Mouse (Mus musculus) lung, embryonic 14.5 days (tissue): ENCODE data around the gene Lix1l. TPM values are rescaled to one million over a fixed set of nuclear protein-coding genes. Genes with fewer than 3 reads are reported as not detected.

Source experiments
- ATAC-seq: fragments of 200-750 bp; cut with Nextera tagmentation; 2 replicates; pipeline ENCODE4 v1.8.0; 2017; ENCODE audit warnings: mild to moderate bottlenecking, moderate TSS enrichment, moderate library complexity; ENCODE audit not compliant: insufficient read depth
- DNase-seq: peaks from one replicate; pipeline ENCODE4 v3.0.0-alpha.2; 2015
- H3K27ac ChIP-seq: fragments of 300-500 bp; sonication (generic); 2 replicates; pipeline ENCODE4 v1.5.1; 2014; ENCODE audit warnings: low read depth, mild to moderate bottlenecking, moderate library complexity
- H3K27me3 ChIP-seq: fragments of 300-500 bp; sonication (generic); 2 replicates; pipeline ENCODE4 v1.6.1; 2014; ENCODE audit warnings: low read length, control low read depth; ENCODE audit not compliant: insufficient read depth
- H3K36me3 ChIP-seq: fragments of 300-500 bp; sonication (generic); 2 replicates; pipeline ENCODE4 v1.6.1; 2014; ENCODE audit warnings: control low read depth; ENCODE audit not compliant: insufficient read depth
- H3K4me1 ChIP-seq: fragments of 300-500 bp; sonication (generic); 2 replicates; pipeline ENCODE4 v1.6.1; 2014; ENCODE audit warnings: antibody characterized with exemption, control low read depth; ENCODE audit not compliant: insufficient read depth
- H3K4me2 ChIP-seq: fragments of 300-500 bp; sonication (generic); 2 replicates; pipeline ENCODE4 v1.6.1; 2014; ENCODE audit warnings: mild to moderate bottlenecking
- H3K4me3 ChIP-seq: fragments of 300-500 bp; sonication (generic); 2 replicates; pipeline ENCODE4 v1.5.1; 2014; ENCODE audit warnings: low read depth, low read length
- H3K9ac ChIP-seq: fragments of 300-500 bp; sonication (generic); 2 replicates; pipeline ENCODE4 v1.6.1; 2014
- H3K9me3 ChIP-seq: fragments of 300-500 bp; sonication (generic); 2 replicates; pipeline ENCODE4 v1.6.1; 2016; ENCODE audit warnings: low read depth, low read length, control low read depth
- CTCF ChIP-seq: IDR thresholded peaks from 2 replicates; pipeline ENCODE4 v1.5.1; 2016; ENCODE audit warnings: antibody characterized with exemption, low read depth
- WGBS: fragments of 180-500 bp; shearing (Covaris S2); extraction: QIAGEN DNeasy Blood & Tissue Kit; methylation state at CpG from one replicate; pipeline ENCODE4 v1.1.7; 2014; 5-methylcytosine and 5-hydroxymethylcytosine counted together
- polyA plus RNA-seq: library from polyadenylated mRNA; unstranded; fragments of >200 nt; fragmentation: Nextera tagmentation; extraction: Ambion mirVana; gene quantifications from 2 replicates; pipeline ENCODE4 v1.2.1, GENCODE M21; 2014

The Lix1l gene
- polyA plus RNA-seq, 1 experiment from 2014 or later = 7.9 TPM

- no peak for ATAC-seq
- Histone ChIP-seq H3K4me1 (peaks cover 15% of the 10 kb centered on the region; the same call in 1 of the 2 replicates), H3K9me3 (no peaks in the 10 kb centered on the region), H3K27me3 (no peaks in the 10 kb centered on the region), H3K4me3 (no peak overlapping the region), H3K27ac (peak overlapping the region; percentile 89), H3K4me2 (peak overlapping the region; percentile 53), H3K9ac (no peak overlapping the region), H3K36me3 (0 out of 2 replicates have a peak, but pooled peaks cover 5% of the 10 kb centered on the region)
- DNase-seq = no peak
- TF ChIP-seq CTCF = no peak
- WGBS = 71% methylated on average over 4 of the region's 4 CpGs
Observed at GRCm38 (mm10) chr3:96577566-96577965, 23.4 kb upstream of the Lix1l start.

GRCm38 (mm10) chr3:96578561-96579238 lies 22.2 kb upstream of the Lix1l start:
- no peak for TF ChIP-seq CTCF
- Histone ChIP-seq H3K27ac (no peak overlapping the region; the same call in 1 of the 2 replicates), H3K27me3 (no peaks in the 10 kb centered on the region), H3K4me1 (peaks cover 15% of the 10 kb centered on the region; the same call in 1 of the 2 replicates), H3K36me3 (0 out of 2 replicates have a peak, but pooled peaks cover 5% of the 10 kb centered on the region), H3K4me2 (no peak overlapping the region), H3K9ac (no peak overlapping the region), H3K9me3 (no peaks in the 10 kb centered on the region), H3K4me3 (no peak overlapping the region)
- ATAC-seq = no peak
- 78% methylated on average over 12 of the region's 12 CpGs for WGBS
- DNase-seq = no peak

- Histone ChIP-seq H3K27ac (no peak overlapping the region), H3K4me1 (peaks cover 15% of the 10 kb centered on the region; the same call in 1 of the 2 replicates), H3K36me3 (0 out of 2 replicates have a peak, but pooled peaks cover 5% of the 10 kb centered on the region), H3K4me3 (no peak overlapping the region), H3K4me2 (no peak overlapping the region), H3K9me3 (no peaks in the 10 kb centered on the region), H3K9ac (no peak overlapping the region), H3K27me3 (no peaks in the 10 kb centered on the region)
- WGBS = 72% methylated on average over 4 of the region's 4 CpGs
- no peak for DNase-seq
- no peak for ATAC-seq
- TF ChIP-seq CTCF = no peak
Observed at GRCm38 (mm10) chr3:96579239-96579750, 21.7 kb upstream of the Lix1l start.

- Histone ChIP-seq H3K9me3 (no peaks in the 10 kb centered on the region), H3K4me3 (peak overlapping the region; percentile 21), H3K4me2 (peak overlapping the region; percentile 55), H3K4me1 (peaks cover 15% of the 10 kb centered on the region; the same call in 1 of the 2 replicates), H3K27ac (no peak overlapping the region), H3K27me3 (no peaks in the 10 kb centered on the region), H3K36me3 (0 out of 2 replicates have a peak, but pooled peaks cover 5% of the 10 kb centered on the region), H3K9ac (no peak overlapping the region)
- WGBS = 12% methylated on average over 16 of the region's 16 CpGs
- TF ChIP-seq CTCF = peak; percentile 100
- DNase-seq (peak; percentile 96), ATAC-seq (peak; percentile 42)
Observed at GRCm38 (mm10) chr3:96579885-96580454, 21.0 kb upstream of the Lix1l start.

GRCm38 (mm10) chr3:96581141-96581540 lies 19.8 kb upstream of the Lix1l start:
- no peak overlapping the region for H3K27ac ChIP-seq
- peaks cover 15% of the 10 kb centered on the region; the same call in 1 of the 2 replicates for H3K4me1 ChIP-seq
- ATAC-seq = no peak
- no peak for DNase-seq
- WGBS = 58% methylated on average over 6 of the region's 6 CpGs
- no peak overlapping the region for H3K9ac ChIP-seq
- H3K4me3 ChIP-seq = no peak overlapping the region
- no peak overlapping the region for H3K4me2 ChIP-seq
- H3K36me3 ChIP-seq = 0 out of 2 replicates have a peak, but pooled peaks cover 5% of the 10 kb centered on the region
- TF ChIP-seq CTCF = no peak
- H3K9me3 ChIP-seq = no peaks in the 10 kb centered on the region
- H3K27me3 ChIP-seq = no peaks in the 10 kb centered on the region

GRCm38 (mm10) chr3:96581771-96582515 lies 19.0 kb upstream of the Lix1l start:
- Histone ChIP-seq H3K4me3 (no peak overlapping the region), H3K4me1 (0 out of 2 replicates have a peak, but pooled peaks cover 12% of the 10 kb centered on the region), H3K27me3 (no peaks in the 10 kb centered on the region), H3K9ac (no peak overlapping the region), H3K27ac (no peak overlapping the region), H3K4me2 (no peak overlapping the region), H3K36me3 (0 out of 2 replicates have a peak, but pooled peaks cover 5% of the 10 kb centered on the region), H3K9me3 (no peaks in the 10 kb centered on the region)
- TF ChIP-seq CTCF = no peak
- 75% methylated on average over 16 of the region's 16 CpGs for WGBS
- DNase-seq = no peak
- no peak for ATAC-seq
